Mouse (Mus musculus): ENCODE data around the gene Rbm20.
A peak's percentile ranks its signal among the peaks of the same experiment; 100 is the strongest.

Gene Rbm20

GRCm38 (mm10) chr19:53872994-53873713 lies 196.0 kb downstream of the Rbm20 start:
- no peak for DNase-seq (ENCODE audit: low read depth, low spot score)

GRCm38 (mm10) chr19:53875246-53875645 lies 198.1 kb downstream of the Rbm20 start:
- peak; percentile 40 for DNase-seq (ENCODE audit: low read depth, low spot score)

GRCm38 (mm10) chr19:53877779-53878178 lies 200.7 kb downstream of the Rbm20 start:
- DNase-seq (ENCODE audit: low read depth, low spot score) = no peak

GRCm38 (mm10) chr19:53880460-53880859 lies 203.4 kb downstream of the Rbm20 start:
- DNase-seq (ENCODE audit: low read depth, low spot score) = no peak

GRCm38 (mm10) chr19:53881786-53882185 lies 204.7 kb downstream of the Rbm20 start:
- DNase-seq (ENCODE audit: low read depth, low spot score) = no peak

- DNase-seq (ENCODE audit: low read depth, low spot score) = no peak
These were observed 208.3 kb downstream of the Rbm20 start for GRCm38 (mm10) chr19:53885450-53885849.

- no peak for DNase-seq (ENCODE audit: low read depth, low spot score)
These were observed 209.7 kb downstream of the Rbm20 start for GRCm38 (mm10) chr19:53886576-53887370.

GRCm38 (mm10) chr19:53887822-53888221 lies 210.7 kb downstream of the Rbm20 start:
- no peak for DNase-seq (ENCODE audit: low read depth, low spot score)

GRCm38 (mm10) chr19:53888331-53888730 lies 211.2 kb downstream of the Rbm20 start:
- no peak for DNase-seq (ENCODE audit: low read depth, low spot score)

- DNase-seq (ENCODE audit: low read depth, low spot score) = no peak
These were observed 212.4 kb downstream of the Rbm20 start for GRCm38 (mm10) chr19:53889555-53889954.

GRCm38 (mm10) chr19:53890274-53890673 lies 213.2 kb downstream of the Rbm20 start:
- no peak for DNase-seq (ENCODE audit: low read depth, low spot score)

GRCm38 (mm10) chr19:53890781-53891251 lies 213.7 kb downstream of the Rbm20 start:
- DNase-seq (ENCODE audit: low read depth, low spot score) = no peak

- no peak for DNase-seq (ENCODE audit: low read depth, low spot score)
These were observed 214.5 kb downstream of the Rbm20 start for GRCm38 (mm10) chr19:53891569-53891968.

- no peak for DNase-seq (ENCODE audit: low read depth, low spot score)
These were observed 215.0 kb downstream of the Rbm20 start, which contains the start of gene Pdcd4 for GRCm38 (mm10) chr19:53892061-53892460. TSS of gene Pdcd4 (plus strand) at chr19:53892231.

- no peak for DNase-seq (ENCODE audit: low read depth, low spot score)
These were observed 215.8 kb downstream of the Rbm20 start for GRCm38 (mm10) chr19:53892838-53893359.

GRCm38 (mm10) chr19:53893711-53894171 lies 216.6 kb downstream of the Rbm20 start:
- no peak for DNase-seq (ENCODE audit: low read depth, low spot score)

- no peak for DNase-seq (ENCODE audit: low read depth, low spot score)
These were observed 217.5 kb downstream of the Rbm20 start for GRCm38 (mm10) chr19:53894538-53895121.

- no peak for DNase-seq (ENCODE audit: low read depth, low spot score)
These were observed 220.9 kb downstream of the Rbm20 start for GRCm38 (mm10) chr19:53898046-53898445.

GRCm38 (mm10) chr19:53898498-53898897 lies 221.4 kb downstream of the Rbm20 start:
- DNase-seq (ENCODE audit: low read depth, low spot score) = no peak

GRCm38 (mm10) chr19:53898970-53899900 lies 222.1 kb downstream of the Rbm20 start:
- DNase-seq (ENCODE audit: low read depth, low spot score) = no peak
